Comparison of ENCODE assay signal across 8 mouse cellular contexts in genomic region chr4:131723415-131724080, GRCm38 (mm10).
DNase-seq lines count a peak whose midpoint lies in the region; ATAC-seq lines count a peak whose summit lies in the region.

No protein-coding gene starts in this region.

- no peak for ATAC-seq in heart, embryonic 12.5 days (ENCODE audit: insufficient number of reproducible peaks, low FRiP score)

- H3K36me3 ChIP-seq in heart, embryonic 12.5 days: no peaks in the 10 kb centered on the region

- H3K9ac ChIP-seq in heart, embryonic 12.5 days: no peak overlapping the region

- H3K27ac ChIP-seq in heart, embryonic 12.5 days (ENCODE audit: poor library complexity, severe bottlenecking): no peak overlapping the region

- no peaks in the 10 kb centered on the region; the same call in 1 of the 2 replicates for H3K27me3 ChIP-seq in heart, embryonic 12.5 days (replicated peaks)

- H3K4me3 ChIP-seq in heart, embryonic 12.5 days: no peak overlapping the region

- H3K4me2 ChIP-seq in heart, embryonic 12.5 days: no peak overlapping the region

- H3K4me1 ChIP-seq in heart, embryonic 12.5 days (replicated peaks): peaks cover 11% of the 10 kb centered on the region

- DNase-seq in heart, adult 8-10 months (ENCODE audit: low spot score): peak; percentile 56
- DNase-seq in adrenal gland, adult (ENCODE audit: inconsistent age in 2 of 2, low spot score in 1 of 2): peak; percentile 79 to 89
- peak; percentile 46 to 75 for DNase-seq in cerebellum, postnatal 4 days (ENCODE audit: low spot score in 2 of 2)
- peak; percentile 67 to 77 for DNase-seq in heart, postnatal 14 days
- peak; percentile 58 for DNase-seq in layer of hippocampus, adult 9-11 months
- DNase-seq in lung, postnatal 4 days: peak; percentile 71 to 77
- DNase-seq in thymus, postnatal 36 days: peak; percentile 32 to 34

- intact Hi-C loops in heart, postnatal 14 days (cut with DNase I): loop anchor here (2.0 to 5.0 kb wide), 4 partner anchors 39 to 761 kb away; partner anchors contain the start of gene Ptpru

- no peaks in the 10 kb centered on the region for H3K9me3 ChIP-seq in heart, embryonic 12.5 days (replicated peaks)

- WGBS in heart, embryonic 12.5 days: 50% methylated on average over 11 of the region's 11 CpGs

Comparison
In these comparisons a context has a peak if more than half of its experiments do, and no peak if none do; other contexts are left out.
1. DNase-seq: peak in every context shown above with its lines; median percentile 84 in adrenal gland, adult; 74 in lung, postnatal 4 days; 72 in heart, postnatal 14 days; 60 in cerebellum, postnatal 4 days; 58 in layer of hippocampus, adult 9-11 months; 56 in heart, adult 8-10 months; 33 in thymus, postnatal 36 days.